Mouse (Mus musculus) liver, embryonic 13.5 days (tissue): Measurements from ENCODE around the gene Arhgap10. TPM values are rescaled to one million over a fixed set of nuclear protein-coding genes. Genes with fewer than 3 reads are reported as not detected.

Experiments
- ATAC-seq: fragments of 200-750 bp; cut with Nextera tagmentation; 2 replicates; pipeline ENCODE4 v1.8.0; 2017; ENCODE audit warnings: low read depth, mild to moderate bottlenecking, moderate number of reproducible peaks, moderate library complexity
- DNase-seq: peaks from one replicate; pipeline ENCODE4 v3.0.0; 2022
- H3K27ac ChIP-seq: fragments of 300-500 bp; sonication (generic); 2 replicates; pipeline ENCODE4 v1.5.1; 2015; ENCODE audit warnings: moderate library complexity, mild to moderate bottlenecking, inconsistent platforms
- H3K27me3 ChIP-seq: fragments of 300-500 bp; sonication (generic); 2 replicates; pipeline ENCODE4 v1.6.1; 2015; ENCODE audit warnings: mild to moderate bottlenecking, inconsistent platforms
- H3K36me3 ChIP-seq: fragments of 300-500 bp; sonication (generic); 2 replicates; pipeline ENCODE4 v1.6.1; 2015; ENCODE audit warnings: mild to moderate bottlenecking, inconsistent platforms
- H3K4me1 ChIP-seq: fragments of 300-500 bp; sonication (generic); replicated peaks from 2 replicates; pipeline ENCODE4 v1.6.1; 2015; ENCODE audit warnings: inconsistent platforms
- H3K4me2 ChIP-seq: fragments of 300-500 bp; sonication (generic); 2 replicates; pipeline ENCODE4 v1.6.1; 2015; ENCODE audit warnings: inconsistent platforms, mild to moderate bottlenecking, moderate library complexity
- H3K4me3 ChIP-seq: fragments of 300-500 bp; sonication (generic); replicated peaks from 2 replicates; pipeline ENCODE4 v1.5.1; 2015; ENCODE audit warnings: mild to moderate bottlenecking, inconsistent platforms
- H3K9ac ChIP-seq: fragments of 300-500 bp; sonication (generic); 2 replicates; pipeline ENCODE4 v1.6.1; 2015; ENCODE audit warnings: mild to moderate bottlenecking, inconsistent platforms
- H3K9me3 ChIP-seq: fragments of 300-500 bp; sonication (generic); replicated peaks from 2 replicates; pipeline ENCODE4 v1.6.1; 2016; ENCODE audit warnings: inconsistent platforms
- WGBS: fragments of 180-500 bp; shearing (Covaris S2); methylation state at CpG from one replicate; pipeline ENCODE4 v1.1.7; 2015; ENCODE audit not compliant: insufficient replicate concordance; 5-methylcytosine and 5-hydroxymethylcytosine counted together
- polyA plus RNA-seq: library from polyadenylated mRNA; unstranded; fragments of >200 nt; fragmentation: Nextera tagmentation; extraction: Ambion mirVana; gene quantifications from 2 replicates; pipeline ENCODE4 v1.2.1, GENCODE M21; 2015

The Arhgap10 gene
- polyA plus RNA-seq, 1 experiment from 2014 or later = 7.9 TPM

DNA sequence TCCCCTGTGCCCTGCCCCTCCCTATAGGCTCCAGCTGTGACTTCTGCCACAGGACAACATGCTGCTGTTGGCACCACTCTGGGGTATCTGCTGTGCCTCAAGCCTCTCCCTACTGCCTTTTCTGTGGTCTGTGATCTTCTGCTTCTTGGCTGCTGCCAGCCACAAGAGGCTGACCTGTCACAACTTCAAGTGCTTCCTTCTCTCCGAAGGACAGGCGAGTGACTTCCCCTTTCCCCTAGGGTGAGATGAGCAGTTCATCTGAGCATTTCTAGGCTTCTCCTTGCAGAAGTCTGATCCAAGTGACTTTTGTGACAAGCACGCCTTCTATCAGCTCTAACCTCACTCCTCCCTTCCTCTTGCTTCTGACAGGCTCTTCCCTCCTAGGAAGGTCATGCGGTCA, 34.1 kb downstream of the Arhgap10 start:
- H3K9ac ChIP-seq = peak overlapping the region; percentile 11; the same call in 1 of the 2 replicates
- H3K27ac ChIP-seq = peak overlapping the region; percentile 64
- WGBS = 10% methylated on average over 4 of the region's 4 CpGs
- no peak overlapping the region for H3K4me3 ChIP-seq
- no peaks in the 10 kb centered on the region for H3K9me3 ChIP-seq
- H3K27me3 ChIP-seq = no peaks in the 10 kb centered on the region
- H3K4me1 ChIP-seq = peaks cover 92% of the 10 kb centered on the region
- DNase-seq = peak; percentile 33
- H3K4me2 ChIP-seq = peak overlapping the region; percentile 23
- H3K36me3 ChIP-seq = no peaks in the 10 kb centered on the region
- peak; percentile 55 for ATAC-seq

GRCm38 (mm10) chr8:77481791-77482190, 36.0 kb downstream of the Arhgap10 start:
- no peak overlapping the region for H3K27ac ChIP-seq
- H3K4me2 ChIP-seq = no peak overlapping the region
- peaks cover 89% of the 10 kb centered on the region for H3K4me1 ChIP-seq
- no peak overlapping the region for H3K9ac ChIP-seq
- H3K4me3 ChIP-seq = no peak overlapping the region
- H3K36me3 ChIP-seq = no peaks in the 10 kb centered on the region
- 65% methylated on average over 6 of the region's 6 CpGs for WGBS
- DNase-seq = no peak
- ATAC-seq = no peak
- no peaks in the 10 kb centered on the region for H3K27me3 ChIP-seq
- no peaks in the 10 kb centered on the region for H3K9me3 ChIP-seq

- H3K9ac ChIP-seq = no peak overlapping the region
- no peak overlapping the region for H3K4me3 ChIP-seq
- DNase-seq (no peak), ATAC-seq (no peak)
- no peak overlapping the region for H3K27ac ChIP-seq
- 54% methylated on average over 9 of the region's 9 CpGs for WGBS
- no peaks in the 10 kb centered on the region for H3K36me3 ChIP-seq
- H3K4me1 ChIP-seq = peaks cover 71% of the 10 kb centered on the region
- no peaks in the 10 kb centered on the region for H3K27me3 ChIP-seq
- no peaks in the 10 kb centered on the region for H3K9me3 ChIP-seq
- H3K4me2 ChIP-seq = no peak overlapping the region
These were observed 37.8 kb downstream of the Arhgap10 start for GRCm38 (mm10) chr8:77479995-77480394.

GRCm38 (mm10) chr8:77478913-77479273, 38.9 kb downstream of the Arhgap10 start:
- H3K4me1 ChIP-seq = peaks cover 63% of the 10 kb centered on the region
- H3K9me3 ChIP-seq = no peaks in the 10 kb centered on the region
- 11% methylated on average over 2 of the region's 2 CpGs for WGBS

GRCm38 (mm10) chr8:77478155-77478912, 39.4 kb downstream of the Arhgap10 start:
- peaks cover 62% of the 10 kb centered on the region for H3K4me1 ChIP-seq
- peak overlapping the region; percentile 28 for H3K4me2 ChIP-seq
- no peaks in the 10 kb centered on the region for H3K36me3 ChIP-seq
- H3K27ac ChIP-seq = peak overlapping the region; percentile 65
- 33% methylated on average over 12 of the region's 12 CpGs for WGBS
- no peaks in the 10 kb centered on the region for H3K27me3 ChIP-seq
- H3K4me3 ChIP-seq = no peak overlapping the region
- no peak overlapping the region for H3K9ac ChIP-seq
- no peaks in the 10 kb centered on the region for H3K9me3 ChIP-seq
- ATAC-seq = peak; percentile 65
- DNase-seq = no peak

More at GRCm38 (mm10) chr8:77478913-77479273, 38.9 kb downstream of the Arhgap10 start:
- H3K4me3 ChIP-seq = no peak overlapping the region
- H3K27me3 ChIP-seq = no peaks in the 10 kb centered on the region
- peak; percentile 86 for ATAC-seq
- H3K27ac ChIP-seq = peak overlapping the region; percentile 65
- no peaks in the 10 kb centered on the region for H3K36me3 ChIP-seq
- peak; percentile 30 for DNase-seq
- H3K4me2 ChIP-seq = peak overlapping the region; percentile 28
- H3K9ac ChIP-seq = no peak overlapping the region

GRCm38 (mm10) chr8:77477684-77478083, 40.1 kb downstream of the Arhgap10 start:
- 54% methylated on average over 12 of the region's 12 CpGs for WGBS
- ATAC-seq = no peak
- peaks cover 58% of the 10 kb centered on the region for H3K4me1 ChIP-seq
- H3K36me3 ChIP-seq = no peaks in the 10 kb centered on the region
- H3K9me3 ChIP-seq = no peaks in the 10 kb centered on the region
- H3K4me2 ChIP-seq = no peak overlapping the region
- H3K27me3 ChIP-seq = no peaks in the 10 kb centered on the region
- no peak overlapping the region for H3K4me3 ChIP-seq
- DNase-seq = no peak
- no peak overlapping the region for H3K27ac ChIP-seq
- H3K9ac ChIP-seq = no peak overlapping the region

- no peaks in the 10 kb centered on the region for H3K9me3 ChIP-seq
- ATAC-seq (no peak), DNase-seq (no peak)
- H3K36me3 ChIP-seq = no peaks in the 10 kb centered on the region
- no peak overlapping the region for H3K4me3 ChIP-seq
- peaks cover 33% of the 10 kb centered on the region for H3K4me1 ChIP-seq
- H3K4me2 ChIP-seq = no peak overlapping the region
- no peak overlapping the region for H3K9ac ChIP-seq
- WGBS = 83% methylated on average over 5 of the region's 5 CpGs
- no peaks in the 10 kb centered on the region for H3K27me3 ChIP-seq
- H3K27ac ChIP-seq = no peak overlapping the region
These were observed 43.1 kb downstream of the Arhgap10 start for GRCm38 (mm10) chr8:77474614-77475013.

DNA sequence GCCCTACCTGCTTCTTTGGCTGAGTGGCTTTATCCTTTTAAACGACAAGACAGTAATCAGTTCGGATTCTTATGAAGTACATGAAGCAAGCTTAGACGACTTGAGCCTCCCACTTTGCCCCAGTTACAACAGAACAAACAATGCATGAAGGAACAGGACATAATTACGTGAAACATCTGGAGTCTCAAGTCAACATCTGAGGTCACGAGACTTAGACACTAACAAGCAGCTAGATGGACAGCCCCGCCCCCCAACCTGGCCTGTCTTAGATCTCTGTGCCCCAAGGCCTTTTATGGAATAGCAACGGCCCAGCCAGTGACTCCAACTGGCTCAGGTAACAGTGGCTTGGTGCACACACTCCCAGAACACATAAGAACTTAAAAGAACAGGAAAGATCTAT, 44.0 kb downstream of the Arhgap10 start:
- Histone ChIP-seq H3K4me3 (no peak overlapping the region), H3K9me3 (no peaks in the 10 kb centered on the region), H3K27me3 (no peaks in the 10 kb centered on the region), H3K36me3 (no peaks in the 10 kb centered on the region), H3K4me2 (no peak overlapping the region), H3K4me1 (peaks cover 25% of the 10 kb centered on the region), H3K9ac (no peak overlapping the region), H3K27ac (no peak overlapping the region)
- 63% methylated on average over 7 of the region's 7 CpGs for WGBS
- no peak for DNase-seq
- no peak for ATAC-seq

DNA sequence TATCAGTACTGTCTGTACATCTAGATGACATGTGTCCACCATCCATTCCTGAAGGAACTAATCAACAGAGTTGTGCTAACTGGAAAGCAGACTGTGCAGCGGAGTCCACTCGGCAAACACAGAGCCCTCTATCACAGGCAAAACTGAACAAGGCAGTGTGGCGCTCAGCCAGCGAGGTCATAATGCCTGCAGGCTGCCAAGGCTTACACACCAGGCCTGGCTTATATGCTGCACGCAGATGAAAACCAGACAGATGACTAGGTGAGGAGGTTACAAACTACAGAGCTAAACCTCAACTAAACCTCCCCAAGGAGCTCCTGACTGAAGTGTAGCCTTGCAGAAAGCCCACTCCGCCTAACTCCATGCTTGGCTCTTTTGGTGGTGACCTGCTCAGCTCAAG, 44.4 kb downstream of the Arhgap10 start:
- H3K9me3 ChIP-seq = no peaks in the 10 kb centered on the region
- H3K4me3 ChIP-seq = no peak overlapping the region
- WGBS = 75% methylated on average over 6 of the region's 6 CpGs
- H3K9ac ChIP-seq = no peak overlapping the region
- H3K27me3 ChIP-seq = no peaks in the 10 kb centered on the region
- no peak for DNase-seq
- H3K4me2 ChIP-seq = no peak overlapping the region
- peak; percentile 38; the same call in 1 of the 2 replicates for ATAC-seq
- no peaks in the 10 kb centered on the region for H3K36me3 ChIP-seq
- H3K4me1 ChIP-seq = peaks cover 21% of the 10 kb centered on the region
- H3K27ac ChIP-seq = no peak overlapping the region

DNA sequence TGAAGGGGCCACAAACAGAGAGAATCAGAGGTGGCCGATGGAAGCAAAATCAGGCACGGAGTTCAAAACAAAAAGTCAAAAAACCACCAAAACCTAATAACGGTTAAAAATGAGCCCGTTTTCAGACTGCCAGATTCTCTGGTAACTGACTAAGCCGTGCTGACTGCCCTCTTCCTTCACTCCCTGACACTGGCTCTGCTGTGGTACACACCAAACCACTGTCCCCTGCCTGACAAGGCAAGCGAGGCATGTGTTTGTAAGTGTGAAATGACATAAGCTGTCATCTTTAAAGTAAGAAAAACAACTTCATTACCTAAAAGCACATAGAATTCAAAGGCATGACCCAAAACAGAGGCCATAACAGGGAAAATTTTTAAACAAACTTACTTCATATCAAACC, 56.4 kb downstream of the Arhgap10 start:
- no peak overlapping the region for H3K4me2 ChIP-seq
- H3K9ac ChIP-seq = no peak overlapping the region
- ATAC-seq (no peak), DNase-seq (no peak)
- H3K4me3 ChIP-seq = no peak overlapping the region
- no peaks in the 10 kb centered on the region for H3K4me1 ChIP-seq
- H3K36me3 ChIP-seq = no peaks in the 10 kb centered on the region
- no peak overlapping the region for H3K27ac ChIP-seq
- WGBS = 72% methylated on average over 6 of the region's 6 CpGs
- H3K27me3 ChIP-seq = no peaks in the 10 kb centered on the region
- H3K9me3 ChIP-seq = no peaks in the 10 kb centered on the region

DNA sequence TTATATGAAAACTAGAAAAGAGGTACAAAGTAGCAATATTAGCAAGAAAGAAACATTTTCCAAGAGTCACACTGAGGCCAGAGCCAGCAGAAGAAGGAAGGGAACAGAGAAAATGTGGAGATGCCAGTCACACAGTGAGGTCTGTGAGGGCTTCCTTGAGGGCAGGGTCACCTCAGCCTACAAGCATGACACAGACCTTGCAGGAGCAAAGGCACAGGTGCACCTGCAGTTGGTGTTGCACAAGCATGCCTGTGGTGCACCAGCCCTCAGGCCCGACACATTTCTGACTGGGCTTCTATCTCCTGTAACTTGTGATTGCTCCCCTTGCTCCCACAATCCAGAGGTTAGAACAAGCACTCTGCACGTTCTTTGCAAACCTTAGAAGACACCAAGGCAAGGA, 57.4 kb downstream of the Arhgap10 start:
- WGBS = 58% methylated on average over 2 of the region's 2 CpGs
- ATAC-seq = no peak

DNA sequence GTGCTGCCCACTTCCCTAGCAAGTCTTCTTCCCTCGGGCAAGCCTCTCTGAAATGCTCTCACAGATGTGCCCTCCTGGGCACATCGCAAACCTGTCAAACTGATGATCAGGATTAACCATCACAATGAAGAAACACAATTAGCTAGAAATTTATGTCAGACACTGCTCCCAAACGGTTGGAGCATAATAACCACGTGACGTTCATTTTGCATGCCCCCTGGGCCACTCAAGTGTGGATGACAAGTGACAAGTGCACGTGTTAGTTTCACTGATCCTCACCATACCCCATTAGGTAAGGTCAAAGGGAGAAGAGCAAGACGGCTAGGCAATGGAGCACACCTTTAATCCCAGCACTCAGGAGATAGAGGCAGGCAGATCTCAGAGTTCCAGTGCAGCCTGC, 58.1 kb downstream of the Arhgap10 start:
- Histone ChIP-seq H3K36me3 (no peaks in the 10 kb centered on the region), H3K4me2 (no peak overlapping the region), H3K27ac (no peak overlapping the region), H3K4me3 (no peak overlapping the region), H3K9ac (no peak overlapping the region), H3K27me3 (no peaks in the 10 kb centered on the region), H3K4me1 (no peaks in the 10 kb centered on the region), H3K9me3 (no peaks in the 10 kb centered on the region)
- 69% methylated on average over 7 of the region's 7 CpGs for WGBS
- ATAC-seq (no peak), DNase-seq (no peak)

More for the DNA sequence above, 57.4 kb downstream of the Arhgap10 start:
- no peak overlapping the region for H3K4me3 ChIP-seq
- no peaks in the 10 kb centered on the region for H3K36me3 ChIP-seq
- no peaks in the 10 kb centered on the region for H3K27me3 ChIP-seq
- no peak for DNase-seq
- H3K9me3 ChIP-seq = no peaks in the 10 kb centered on the region
- no peaks in the 10 kb centered on the region for H3K4me1 ChIP-seq
- H3K27ac ChIP-seq = no peak overlapping the region
- no peak overlapping the region for H3K4me2 ChIP-seq
- no peak overlapping the region for H3K9ac ChIP-seq
